Mouse (Mus musculus): ENCODE data around the gene Fam169a. TPM values are rescaled to one million over a fixed set of nuclear protein-coding genes. Genes with fewer than 3 reads are reported as not detected.
"Not testable (repeated sequence)": the region's sequence is repeated elsewhere in the genome, so short reads cannot be mapped to it uniquely, and the experiment has no call there.

Fam169a gene
- polyA plus RNA-seq, 1 experiment from 2014 or later: 1.3 TPM

DNA sequence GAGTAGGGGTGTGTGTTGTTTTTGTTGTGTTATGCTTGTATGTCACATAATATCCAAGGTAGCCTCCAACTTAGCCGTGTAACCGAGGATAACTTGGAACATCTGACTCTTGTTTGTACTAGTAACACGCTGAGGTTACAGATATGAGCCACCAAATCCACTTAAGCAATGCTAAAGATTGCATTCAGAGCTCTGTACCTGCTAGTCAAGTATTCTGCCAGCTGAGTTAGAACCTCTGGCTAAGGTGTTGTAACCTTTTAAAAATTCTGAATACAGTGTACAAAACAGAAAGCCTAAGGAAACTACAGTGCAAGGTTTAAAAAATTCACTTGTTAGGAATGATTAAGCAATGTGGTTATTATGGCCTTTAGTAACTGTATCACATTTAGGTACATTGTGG, 13.5 kb downstream of the Fam169a start:
- ATAC-seq (ENCODE audit: insufficient number of reproducible peaks, low FRiP score, low TSS enrichment, low read depth): no peak
- WGBS: 43% methylated on average over 3 of the region's 3 CpGs
- H3K27me3 ChIP-seq: no peaks in the 10 kb centered on the region
- no peaks in the 10 kb centered on the region for H3K4me1 ChIP-seq
- H3K9me3 ChIP-seq (replicated peaks): no peaks in the 10 kb centered on the region
- H3K9ac ChIP-seq: no peak overlapping the region
- no peaks in the 10 kb centered on the region for H3K36me3 ChIP-seq
- H3K4me2 ChIP-seq (replicated peaks): no peak overlapping the region
- H3K4me3 ChIP-seq (replicated peaks): no peak overlapping the region
- H3K27ac ChIP-seq (replicated peaks): no peak overlapping the region

DNA sequence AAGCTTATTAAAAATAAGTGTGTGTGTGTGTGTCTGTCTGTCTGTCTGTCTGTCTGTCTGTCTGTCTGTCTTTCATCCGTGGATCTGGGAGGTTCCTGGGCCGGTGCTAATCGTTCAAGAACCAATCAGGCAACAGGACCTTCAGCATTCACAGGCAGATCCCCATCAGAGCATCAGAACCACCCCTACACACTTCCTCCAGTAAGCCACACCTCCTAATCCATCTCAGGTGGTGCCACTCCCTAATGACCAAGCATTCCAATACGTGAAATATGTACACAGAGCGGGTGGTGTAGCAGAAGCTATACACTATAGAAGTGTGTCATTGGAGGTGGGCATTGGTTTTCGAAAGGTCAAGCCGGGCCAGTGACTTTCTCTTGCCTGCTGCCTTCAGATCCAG, 15.3 kb downstream of the Fam169a start:
- WGBS: 85% methylated on average over 7 of the region's 7 CpGs
- H3K27me3 ChIP-seq: no peaks in the 10 kb centered on the region
- H3K4me3 ChIP-seq (replicated peaks): no peak overlapping the region
- no peaks in the 10 kb centered on the region for H3K9me3 ChIP-seq (replicated peaks)
- no peak overlapping the region for H3K9ac ChIP-seq
- H3K4me2 ChIP-seq (replicated peaks): no peak overlapping the region
- ATAC-seq (ENCODE audit: insufficient number of reproducible peaks, low FRiP score, low TSS enrichment, low read depth): no peak
- no peaks in the 10 kb centered on the region for H3K4me1 ChIP-seq
- no peak overlapping the region for H3K27ac ChIP-seq (replicated peaks)
- no peaks in the 10 kb centered on the region for H3K36me3 ChIP-seq

DNA sequence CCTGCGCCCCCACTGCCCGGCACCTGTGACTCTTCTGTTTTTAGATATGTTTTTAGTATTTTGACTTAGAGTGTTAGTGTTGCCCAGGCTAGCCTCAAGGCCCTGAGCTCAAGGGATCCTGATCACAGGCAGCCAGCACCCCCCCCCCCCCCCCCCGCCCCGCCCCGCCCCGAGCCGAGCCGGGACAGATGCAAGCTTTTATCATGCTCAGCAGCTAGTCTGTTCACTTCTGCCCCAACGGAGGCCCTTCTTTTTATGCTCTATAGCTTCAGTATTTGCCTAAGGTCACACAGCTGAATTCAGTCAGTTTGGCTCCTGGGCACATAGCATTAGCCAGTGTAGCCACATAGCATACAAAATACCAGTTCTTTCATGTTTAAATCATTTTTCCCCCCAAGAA, 19.2 kb downstream of the Fam169a start:
- 51% methylated on average over 8 of the region's 9 CpGs for WGBS
- no peak for ATAC-seq (ENCODE audit: insufficient number of reproducible peaks, low FRiP score, low TSS enrichment, low read depth)

DNA sequence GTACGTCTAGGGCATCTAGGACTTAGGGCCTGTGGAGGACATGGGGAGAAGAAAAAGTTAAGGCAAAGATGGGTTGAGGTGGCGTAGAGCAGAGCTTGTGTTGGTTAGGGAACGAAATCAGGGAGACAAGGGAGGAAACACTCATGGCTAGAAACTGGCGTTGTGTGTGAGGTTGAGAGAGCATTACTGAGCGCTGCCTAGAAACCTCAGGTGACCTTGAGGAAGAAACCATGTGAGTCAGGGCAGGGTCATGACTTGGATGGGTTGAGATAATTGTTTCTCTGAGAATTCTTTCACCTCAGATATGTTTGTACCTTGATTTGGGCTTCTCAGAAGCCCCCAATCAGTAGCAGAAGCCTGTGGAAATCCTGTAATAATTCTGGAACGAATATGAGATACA, 20.3 kb downstream of the Fam169a start:
- H3K4me3 ChIP-seq (replicated peaks): no peak overlapping the region
- no peak overlapping the region for H3K9ac ChIP-seq
- WGBS: 94% methylated on average over 6 of the region's 6 CpGs
- H3K4me1 ChIP-seq: no peaks in the 10 kb centered on the region
- no peaks in the 10 kb centered on the region for H3K9me3 ChIP-seq (replicated peaks)
- ATAC-seq (ENCODE audit: insufficient number of reproducible peaks, low FRiP score, low TSS enrichment, low read depth): no peak
- H3K27me3 ChIP-seq: no peaks in the 10 kb centered on the region
- H3K27ac ChIP-seq (replicated peaks): no peak overlapping the region
- H3K36me3 ChIP-seq: no peaks in the 10 kb centered on the region
- H3K4me2 ChIP-seq (replicated peaks): no peak overlapping the region

More for the DNA sequence above, 19.2 kb downstream of the Fam169a start:
- no peak overlapping the region for H3K4me2 ChIP-seq (replicated peaks)
- H3K36me3 ChIP-seq: no peaks in the 10 kb centered on the region
- H3K27me3 ChIP-seq: no peaks in the 10 kb centered on the region
- no peak overlapping the region for H3K27ac ChIP-seq (replicated peaks)
- no peaks in the 10 kb centered on the region for H3K9me3 ChIP-seq (replicated peaks)
- H3K4me3 ChIP-seq (replicated peaks): no peak overlapping the region
- H3K9ac ChIP-seq: no peak overlapping the region
- H3K4me1 ChIP-seq: no peaks in the 10 kb centered on the region

DNA sequence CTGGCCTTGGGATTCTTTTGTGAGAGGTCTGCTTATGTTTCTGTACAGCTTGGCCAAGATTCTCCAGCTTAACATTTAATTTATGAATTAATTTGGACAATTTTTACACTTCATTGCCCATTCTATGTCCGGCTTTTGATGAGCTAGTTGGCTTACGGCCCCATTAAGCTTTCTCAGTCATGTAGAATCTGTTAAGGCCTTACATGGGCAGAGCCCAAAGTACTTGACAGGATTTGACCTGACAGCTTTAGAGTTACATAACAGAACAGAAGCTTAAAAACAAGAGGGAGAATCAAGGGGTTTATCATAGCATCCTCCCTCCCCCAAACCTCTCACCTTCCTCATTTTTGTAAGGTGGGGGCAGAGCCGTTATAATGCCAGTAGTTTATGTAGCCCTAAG, 21.1 kb downstream of the Fam169a start:
- 70% methylated on average over 3 of the region's 3 CpGs for WGBS
- no peak overlapping the region for H3K4me3 ChIP-seq (replicated peaks)
- ATAC-seq (ENCODE audit: insufficient number of reproducible peaks, low FRiP score, low TSS enrichment, low read depth): no peak

DNA sequence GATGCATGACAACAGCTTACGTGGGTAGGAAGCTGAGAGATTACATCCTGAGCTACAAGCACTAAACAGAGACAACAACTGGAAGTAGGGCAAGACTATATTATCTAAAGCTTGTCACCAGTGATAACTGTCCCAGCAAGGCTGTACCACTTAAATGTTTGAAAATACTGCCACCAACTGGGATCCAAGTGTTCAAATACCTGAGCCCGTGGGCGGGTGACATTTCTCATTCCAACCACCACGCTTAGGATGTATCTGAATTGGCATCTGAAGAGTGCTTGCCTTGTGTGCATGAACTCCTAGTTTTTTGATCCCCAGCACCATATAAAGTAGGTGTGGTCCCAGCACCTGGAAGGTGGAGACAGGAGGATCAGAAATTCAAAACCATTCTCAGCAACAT, 28.6 kb downstream of the Fam169a start:
- Histone ChIP-seq H3K27me3 (no peaks in the 10 kb centered on the region), H3K9me3 (replicated peaks) (no peaks in the 10 kb centered on the region), H3K9ac (no peak overlapping the region), H3K4me3 (replicated peaks) (no peak overlapping the region), H3K27ac (replicated peaks) (no peak overlapping the region), H3K36me3 (no peaks in the 10 kb centered on the region), H3K4me2 (replicated peaks) (no peak overlapping the region), H3K4me1 (no peaks in the 10 kb centered on the region)
- WGBS: 82% methylated on average over 4 of the region's 4 CpGs
- no peak for ATAC-seq (ENCODE audit: insufficient number of reproducible peaks, low FRiP score, low TSS enrichment, low read depth)

More for the DNA sequence above, 21.1 kb downstream of the Fam169a start:
- Histone ChIP-seq H3K27ac (replicated peaks) (no peak overlapping the region), H3K4me2 (replicated peaks) (no peak overlapping the region), H3K9me3 (replicated peaks) (no peaks in the 10 kb centered on the region), H3K36me3 (no peaks in the 10 kb centered on the region), H3K4me1 (no peaks in the 10 kb centered on the region), H3K27me3 (no peaks in the 10 kb centered on the region), H3K9ac (no peak overlapping the region)

DNA sequence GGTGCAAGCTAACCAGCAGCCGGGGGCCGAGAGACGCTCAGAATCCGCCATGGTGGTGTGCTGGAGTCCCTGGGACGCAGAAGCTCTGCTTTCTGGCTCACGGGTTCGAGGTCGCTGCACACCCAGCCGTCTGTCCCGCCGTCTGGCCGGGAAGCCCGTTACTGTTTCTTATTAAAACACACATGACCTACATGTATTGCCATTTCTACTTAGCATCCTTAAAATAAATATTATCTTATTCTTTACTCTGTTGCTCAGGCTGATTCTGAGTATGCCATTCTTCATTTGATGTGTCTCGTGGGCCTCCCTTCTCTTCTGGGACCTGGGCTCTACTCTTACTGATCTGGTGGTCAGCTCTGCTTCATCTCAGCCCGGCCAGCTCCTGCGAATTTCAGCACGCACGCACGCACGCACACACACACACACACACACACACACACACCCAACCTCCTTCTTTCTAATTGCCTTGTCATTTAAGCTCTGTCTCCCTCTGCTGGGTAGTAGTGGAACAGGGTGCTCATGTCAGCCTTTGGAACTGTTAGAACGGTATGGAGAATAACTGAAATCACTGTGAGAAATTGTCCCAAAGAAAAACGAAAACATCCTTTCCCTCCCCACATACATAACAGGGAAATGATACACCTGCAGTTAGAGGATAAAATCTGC, 32.2 kb downstream of the Fam169a start, which contains the start of gene Gm6169:
Gm6169 (minus strand) TSS at position 51 of the 666 bp plus-strand sequence.
- no peak for ATAC-seq (ENCODE audit: insufficient number of reproducible peaks, low FRiP score, low TSS enrichment, low read depth)
- 73% methylated on average over 22 of the region's 22 CpGs for WGBS
- Histone ChIP-seq H3K27ac (replicated peaks) (no peak within 1 kb of the TSS), H3K9me3 (replicated peaks) (no peaks in the 10 kb centered on the region), H3K27me3 (no peaks in the 10 kb centered on the region), H3K9ac (no peak within 1 kb of the TSS), H3K4me2 (replicated peaks) (no peak within 1 kb of the TSS), H3K36me3 (no peaks in the 10 kb centered on the region), H3K4me1 (no peaks in the 10 kb centered on the region), H3K4me3 (replicated peaks) (no peak within 1 kb of the TSS)

DNA sequence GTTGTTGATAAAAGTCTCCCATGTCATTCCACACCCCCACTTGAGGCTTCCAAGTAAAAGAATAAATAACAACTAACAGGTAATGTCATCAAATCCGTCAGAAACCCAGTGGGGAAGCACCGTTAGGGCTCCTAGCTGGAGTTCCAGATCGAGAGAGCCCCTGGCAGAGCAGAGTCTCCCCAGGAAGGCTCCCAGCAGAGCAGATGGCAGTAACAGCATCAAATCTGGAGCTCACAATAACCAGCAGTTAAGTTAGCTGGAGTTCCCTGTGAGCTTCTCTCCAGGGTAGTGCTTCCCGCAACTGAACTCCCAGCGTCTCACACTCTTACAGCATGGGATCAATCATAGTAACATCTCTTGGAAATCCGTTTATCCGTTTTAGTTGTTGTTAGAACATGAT, 37.9 kb downstream of the Fam169a start:
- Histone ChIP-seq H3K9me3 (replicated peaks) (no peaks in the 10 kb centered on the region), H3K27ac (replicated peaks) (no peak overlapping the region), H3K4me2 (replicated peaks) (no peak overlapping the region), H3K9ac (no peak overlapping the region), H3K27me3 (no peaks in the 10 kb centered on the region), H3K36me3 (no peaks in the 10 kb centered on the region), H3K4me1 (no peaks in the 10 kb centered on the region), H3K4me3 (replicated peaks) (no peak overlapping the region)
- ATAC-seq (ENCODE audit: insufficient number of reproducible peaks, low FRiP score, low TSS enrichment, low read depth): no peak
- 71% methylated on average over 7 of the region's 7 CpGs for WGBS

DNA sequence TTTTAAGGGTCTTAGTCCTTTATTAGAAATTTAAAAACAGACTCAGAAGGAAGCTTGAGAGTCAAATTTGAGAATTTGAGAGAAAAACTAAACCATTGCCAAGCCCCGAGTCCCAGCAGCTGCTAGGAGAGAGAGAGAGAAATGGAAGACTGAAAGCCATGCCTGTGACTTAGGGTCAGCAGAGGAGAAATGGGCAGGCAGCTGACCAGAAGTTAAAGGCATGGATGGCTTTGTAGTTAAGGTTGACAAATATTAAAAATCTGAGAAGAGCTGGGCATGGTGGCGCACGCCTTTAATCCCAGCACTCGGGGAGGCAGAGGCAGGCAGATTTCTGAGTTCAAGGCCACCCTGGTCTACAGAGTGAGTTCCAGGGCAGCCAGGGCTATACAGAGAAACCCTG, 40.6 kb downstream of the Fam169a start:
- not testable (repeated sequence) for H3K27me3 ChIP-seq; ATAC-seq (ENCODE audit: insufficient number of reproducible peaks, low FRiP score, low TSS enrichment, low read depth); H3K4me1 ChIP-seq; H3K27ac ChIP-seq (replicated peaks); H3K9me3 ChIP-seq (replicated peaks); H3K9ac ChIP-seq; H3K4me3 ChIP-seq (replicated peaks); H3K4me2 ChIP-seq (replicated peaks); H3K36me3 ChIP-seq
- WGBS: 93% methylated on average over 4 of the region's 4 CpGs

DNA sequence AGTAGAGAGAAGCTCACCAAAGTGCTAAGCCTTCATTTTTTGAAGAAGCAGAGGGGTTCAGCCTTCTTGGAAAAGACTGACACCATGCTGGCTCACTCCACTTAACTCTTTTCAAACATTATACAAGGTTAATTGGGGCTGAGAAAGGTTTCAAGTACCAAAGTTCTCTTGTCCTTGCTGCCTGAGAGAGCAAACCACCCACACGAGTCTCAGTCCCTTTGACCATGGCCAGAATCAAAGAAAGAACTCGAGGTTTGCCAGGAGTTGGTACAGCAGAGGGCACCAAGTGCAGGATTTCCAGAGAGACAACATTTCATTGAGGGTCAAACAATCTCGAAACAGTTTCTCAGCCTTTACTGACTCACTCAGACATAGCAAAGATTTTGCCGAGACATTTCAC, 42.0 kb downstream of the Fam169a start:
- Histone ChIP-seq H3K27ac (replicated peaks) (no peak overlapping the region), H3K9me3 (replicated peaks) (no peaks in the 10 kb centered on the region), H3K4me2 (replicated peaks) (no peak overlapping the region), H3K36me3 (no peaks in the 10 kb centered on the region), H3K4me3 (replicated peaks) (no peak overlapping the region), H3K27me3 (no peaks in the 10 kb centered on the region), H3K4me1 (no peaks in the 10 kb centered on the region), H3K9ac (no peak overlapping the region)
- no peak for ATAC-seq (ENCODE audit: insufficient number of reproducible peaks, low FRiP score, low TSS enrichment, low read depth)
- WGBS: 78% methylated on average over 4 of the region's 4 CpGs

DNA sequence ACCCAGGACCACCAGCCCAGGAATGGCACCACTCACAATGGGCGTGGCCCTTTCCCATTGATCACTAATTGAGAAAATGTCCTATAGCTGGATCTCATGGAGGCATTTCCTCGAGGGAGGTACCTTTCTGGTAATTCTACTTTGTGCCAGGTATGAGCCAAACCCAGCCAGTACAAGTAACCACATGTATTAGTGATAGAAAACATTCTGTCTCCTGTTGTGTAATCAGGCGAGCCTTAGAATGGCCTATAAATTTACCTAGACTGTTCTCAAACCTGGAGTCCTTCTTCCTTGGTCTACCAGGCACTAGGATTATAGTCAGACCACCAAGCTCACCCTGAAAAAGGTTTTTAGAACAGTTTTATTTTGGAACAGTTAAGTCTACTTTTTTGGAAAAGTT, 54.3 kb downstream of the Fam169a start:
- H3K4me2 ChIP-seq (replicated peaks): no peak overlapping the region

DNA sequence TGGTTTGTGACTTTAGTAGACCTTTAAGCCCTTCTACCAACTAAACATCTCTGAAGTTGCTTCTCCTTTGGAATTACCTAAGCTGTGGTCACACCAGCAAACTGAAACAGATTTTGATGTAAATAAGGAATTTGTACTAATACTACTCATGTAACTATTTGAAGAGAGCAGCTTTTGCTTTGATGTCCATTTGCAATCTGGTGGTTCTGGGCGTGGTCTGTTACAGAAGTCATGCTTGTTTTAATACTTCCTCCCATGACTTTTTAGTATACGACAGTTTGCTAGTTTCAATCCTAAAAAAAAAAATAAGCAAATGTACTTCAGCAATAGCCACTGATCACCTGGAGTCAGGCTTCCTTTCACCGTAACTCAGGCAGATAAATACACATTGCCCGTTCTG, 62.6 kb downstream of the Fam169a start:
- H3K27me3 ChIP-seq; H3K4me2 ChIP-seq (replicated peaks); H3K9ac ChIP-seq; H3K9me3 ChIP-seq (replicated peaks); H3K4me3 ChIP-seq (replicated peaks); H3K4me1 ChIP-seq; ATAC-seq (ENCODE audit: insufficient number of reproducible peaks, low FRiP score, low TSS enrichment, low read depth); H3K27ac ChIP-seq (replicated peaks): not testable (repeated sequence)
- WGBS: 88% methylated on average over 4 of the region's 4 CpGs
- H3K36me3 ChIP-seq: peaks cover 20% of the 10 kb centered on the region

More for the DNA sequence above, 54.3 kb downstream of the Fam169a start:
- Histone ChIP-seq H3K27me3 (no peaks in the 10 kb centered on the region), H3K4me1 (no peaks in the 10 kb centered on the region), H3K27ac (replicated peaks) (no peak overlapping the region), H3K9me3 (replicated peaks) (no peaks in the 10 kb centered on the region), H3K4me3 (replicated peaks) (no peak overlapping the region), H3K36me3 (no peaks in the 10 kb centered on the region), H3K9ac (no peak overlapping the region)
- no peak for ATAC-seq (ENCODE audit: insufficient number of reproducible peaks, low FRiP score, low TSS enrichment, low read depth)
- WGBS: 66% methylated on average over 3 of the region's 3 CpGs

All from embryonic facial prominence, embryonic 15.5 days (tissue).